Mouse (Mus musculus): ENCODE data around the gene Leng9. TPM values are rescaled to one million over a fixed set of nuclear protein-coding genes. Genes with fewer than 3 reads are reported as not detected.

Leng9 gene
- polyA plus RNA-seq, 1 experiment from 2014 or later = 4.8 TPM

DNA sequence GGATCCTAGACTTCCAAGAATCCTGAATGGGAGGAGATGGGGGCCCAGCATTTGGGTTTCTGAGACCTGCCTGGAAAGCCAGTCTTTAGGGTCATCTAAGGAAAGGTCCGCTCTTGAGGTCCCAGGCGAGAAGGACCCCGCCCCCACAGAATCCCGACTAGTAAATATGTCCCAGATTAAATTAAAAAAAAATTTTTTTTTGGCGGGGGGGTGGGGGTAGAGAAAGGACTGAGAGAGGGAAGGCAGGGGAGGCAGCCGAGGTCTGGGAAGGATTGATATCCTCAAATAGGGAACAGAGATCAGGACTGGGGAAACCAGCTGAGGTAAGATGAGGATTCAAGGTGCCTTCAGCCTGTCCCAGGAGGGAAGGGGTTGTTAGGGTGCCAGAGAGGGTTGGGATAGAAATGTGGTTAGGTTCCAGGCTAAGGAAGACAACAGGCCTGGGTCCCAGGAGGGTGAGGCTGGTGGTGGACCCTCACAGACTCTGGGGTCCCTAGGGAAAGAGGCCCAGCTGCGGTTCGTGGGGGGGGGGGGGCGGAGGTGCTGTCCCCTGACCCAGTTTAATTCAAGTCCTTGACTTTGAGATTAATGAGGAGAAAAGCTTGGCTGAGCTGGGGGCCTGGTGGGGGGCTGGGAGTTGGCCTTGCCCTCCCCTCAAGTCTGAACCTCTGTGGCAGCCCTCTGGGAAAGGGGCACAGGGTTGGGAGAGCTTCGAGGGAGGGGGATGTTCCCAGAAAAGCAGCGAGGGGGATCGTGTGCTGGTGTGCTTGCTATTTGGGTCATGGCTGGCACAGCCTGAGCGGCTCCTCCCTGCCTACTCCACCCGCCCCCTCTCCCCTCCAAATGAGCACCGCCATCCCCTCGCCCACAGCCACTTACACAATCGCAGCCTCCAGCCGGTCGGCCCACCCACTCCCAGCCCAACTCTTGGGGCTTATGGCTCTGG lies 29.9 kb downstream of the Leng9 start:
- ATAC-seq (ENCODE audit: insufficient read depth, low FRiP score, low read depth) = no peak
- H3K27me3 ChIP-seq (replicated peaks) = peaks cover 13% of the 10 kb centered on the region
- H3K4me3 ChIP-seq (replicated peaks) = peak overlapping the region; percentile 48
- H3K9ac ChIP-seq = peak overlapping the region; percentile 34; the same call in 1 of the 2 replicates
- no peaks in the 10 kb centered on the region for H3K9me3 ChIP-seq
- H3K4me2 ChIP-seq = peak overlapping the region; percentile 78
- peaks cover 11% of the 10 kb centered on the region; the same call in 1 of the 2 replicates for H3K4me1 ChIP-seq
- WGBS = 21% methylated on average over 17 of the region's 19 CpGs
- no peak overlapping the region for H3K27ac ChIP-seq
- H3K36me3 ChIP-seq = no peaks in the 10 kb centered on the region

DNA sequence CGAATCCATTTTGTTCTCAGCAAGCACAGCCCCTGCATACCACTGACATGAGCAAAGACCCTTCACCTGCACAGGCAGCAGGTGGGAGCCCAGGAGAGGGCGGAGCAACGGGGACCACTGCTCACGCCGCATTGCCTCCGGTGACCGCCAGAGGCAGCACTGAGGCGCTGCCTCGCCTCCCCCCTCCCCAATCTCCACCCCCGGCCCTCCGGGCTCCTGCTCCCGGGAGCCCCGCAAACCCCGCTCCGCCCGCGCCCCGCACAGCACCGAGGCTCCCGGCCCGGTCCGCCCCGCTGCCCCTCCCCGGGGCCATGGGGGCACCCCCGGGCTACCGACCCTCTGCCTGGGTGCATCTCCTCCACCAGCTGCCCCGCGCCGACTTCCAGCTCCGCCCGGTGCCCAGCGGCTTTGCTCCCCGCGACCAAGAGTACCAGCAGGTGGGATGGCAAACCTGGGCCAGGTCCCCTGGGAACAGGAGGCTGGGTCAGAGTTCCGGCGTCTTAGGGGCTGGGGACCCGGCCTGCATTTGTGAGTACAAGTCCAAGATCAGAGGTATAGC lies 30.8 kb downstream of the Leng9 start, which contains the start of gene Ttyh1:
Gene Ttyh1 (plus strand): TSS at position 65 of the 559 bp plus-strand sequence.
- Histone ChIP-seq H3K4me2 (peak within 1 kb of the TSS; percentile 78), H3K9ac (peak within 1 kb of the TSS; percentile 34), H3K27me3 (replicated peaks) (peaks cover 13% of the 10 kb centered on the region), H3K4me1 (peaks cover 8% of the 10 kb centered on the region; the same call in 1 of the 2 replicates), H3K36me3 (no peaks in the 10 kb centered on the region), H3K9me3 (no peaks in the 10 kb centered on the region), H3K4me3 (replicated peaks) (peak within 1 kb of the TSS; percentile 48), H3K27ac (no peak within 1 kb of the TSS)
- no peak for ATAC-seq (ENCODE audit: insufficient read depth, low FRiP score, low read depth)
- under 1% methylated on average over 37 of the region's 37 CpGs for WGBS

DNA sequence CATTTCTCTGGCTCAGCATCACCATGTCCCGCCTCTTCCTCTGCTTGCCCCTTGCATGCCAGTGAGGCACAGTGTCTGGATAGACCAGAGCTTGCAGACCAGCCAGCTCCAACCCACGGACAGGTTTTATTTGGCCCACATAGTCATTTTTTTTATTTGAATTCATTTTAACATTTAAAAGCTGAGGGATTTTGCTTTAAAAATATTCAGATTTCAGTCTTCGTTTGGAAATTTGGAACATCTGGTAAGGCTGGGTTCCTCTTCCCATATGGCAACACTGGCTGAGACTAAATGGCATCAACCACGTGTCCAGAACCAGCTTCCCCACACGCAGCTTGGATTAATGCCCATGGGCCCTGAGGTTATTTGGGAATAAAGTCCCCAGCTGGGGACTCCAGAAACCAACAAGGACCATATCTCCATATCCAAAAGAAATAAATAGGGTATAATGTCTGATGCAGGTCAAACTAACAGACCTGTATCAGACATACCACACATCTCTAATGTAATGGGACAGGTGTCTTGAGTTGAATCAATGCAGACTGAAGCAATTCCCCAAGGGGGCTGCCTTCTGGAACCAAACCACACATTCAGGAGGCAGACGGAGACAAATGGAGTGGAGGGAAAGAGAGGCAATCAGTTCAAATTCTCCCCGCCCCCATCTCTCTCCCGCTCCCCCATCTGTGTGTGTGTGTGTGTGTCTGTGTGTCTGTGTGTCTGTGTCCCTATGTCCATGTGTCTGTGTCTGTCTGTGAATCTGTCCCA lies 32.9 kb downstream of the Leng9 start:
- Histone ChIP-seq H3K9ac (no peak overlapping the region), H3K36me3 (no peaks in the 10 kb centered on the region), H3K9me3 (no peaks in the 10 kb centered on the region), H3K4me1 (0 out of 2 replicates have a peak, but pooled peaks cover 5% of the 10 kb centered on the region), H3K27me3 (replicated peaks) (peaks cover 13% of the 10 kb centered on the region), H3K4me3 (replicated peaks) (no peak overlapping the region), H3K27ac (no peak overlapping the region), H3K4me2 (no peak overlapping the region)
- ATAC-seq (ENCODE audit: insufficient read depth, low FRiP score, low read depth) = no peak
- 72% methylated on average over 8 of the region's 8 CpGs for WGBS

DNA sequence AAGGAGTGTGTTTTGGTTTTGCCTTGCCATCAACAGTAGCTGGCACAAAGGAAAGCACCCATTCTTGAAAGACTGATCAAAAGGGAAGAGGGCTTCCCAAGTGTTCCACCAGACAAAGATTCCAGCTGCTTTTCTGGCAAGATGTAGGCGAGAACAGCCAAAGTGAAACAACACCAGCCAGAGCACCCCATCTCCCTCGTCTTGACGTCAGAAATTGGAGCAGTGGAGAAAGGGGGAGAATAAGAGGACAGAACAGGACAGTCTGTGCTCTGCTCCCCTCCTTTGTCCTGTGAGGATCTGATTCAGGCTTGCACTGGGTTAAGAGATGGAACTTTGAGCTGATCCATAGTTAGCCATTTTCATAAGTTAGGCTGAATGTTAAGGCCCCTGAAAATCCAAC lies 38.4 kb downstream of the Leng9 start:
- Histone ChIP-seq H3K27ac (no peak overlapping the region), H3K36me3 (no peaks in the 10 kb centered on the region), H3K4me3 (replicated peaks) (no peak overlapping the region), H3K27me3 (replicated peaks) (no peaks in the 10 kb centered on the region), H3K9me3 (no peaks in the 10 kb centered on the region), H3K9ac (no peak overlapping the region), H3K4me2 (no peak overlapping the region), H3K4me1 (no peaks in the 10 kb centered on the region)
- no peak for ATAC-seq (ENCODE audit: insufficient read depth, low FRiP score, low read depth)
- 61% methylated on average over 3 of the region's 3 CpGs for WGBS

DNA sequence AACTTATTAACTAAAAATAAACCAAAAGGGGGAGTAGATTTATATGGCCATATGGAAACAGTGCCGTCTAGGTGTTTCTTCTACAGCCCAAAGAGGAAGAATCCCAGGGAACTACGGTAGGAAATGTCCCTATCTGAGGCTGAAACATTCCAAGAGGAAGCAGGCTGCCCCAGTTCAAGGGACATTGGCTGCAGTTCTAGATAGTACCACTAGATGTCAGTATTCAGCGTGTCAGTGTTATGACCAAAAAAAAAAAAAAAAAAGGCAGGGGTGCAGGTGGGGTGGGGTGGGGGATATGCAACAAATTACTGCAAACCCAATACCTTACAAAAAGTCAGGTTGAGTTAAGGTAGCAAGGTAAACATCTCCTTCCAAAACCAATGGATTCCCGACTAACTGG lies 46.8 kb downstream of the Leng9 start:
- 21% methylated on average over 4 of the region's 4 CpGs for WGBS
- no peak overlapping the region for H3K4me2 ChIP-seq
- ATAC-seq (ENCODE audit: insufficient read depth, low FRiP score, low read depth) = no peak
- H3K4me1 ChIP-seq = no peaks in the 10 kb centered on the region
- H3K36me3 ChIP-seq = no peaks in the 10 kb centered on the region
- H3K27ac ChIP-seq = no peak overlapping the region
- H3K9ac ChIP-seq = no peak overlapping the region
- no peaks in the 10 kb centered on the region for H3K9me3 ChIP-seq
- H3K27me3 ChIP-seq (replicated peaks) = no peaks in the 10 kb centered on the region
- H3K4me3 ChIP-seq (replicated peaks) = no peak overlapping the region

DNA sequence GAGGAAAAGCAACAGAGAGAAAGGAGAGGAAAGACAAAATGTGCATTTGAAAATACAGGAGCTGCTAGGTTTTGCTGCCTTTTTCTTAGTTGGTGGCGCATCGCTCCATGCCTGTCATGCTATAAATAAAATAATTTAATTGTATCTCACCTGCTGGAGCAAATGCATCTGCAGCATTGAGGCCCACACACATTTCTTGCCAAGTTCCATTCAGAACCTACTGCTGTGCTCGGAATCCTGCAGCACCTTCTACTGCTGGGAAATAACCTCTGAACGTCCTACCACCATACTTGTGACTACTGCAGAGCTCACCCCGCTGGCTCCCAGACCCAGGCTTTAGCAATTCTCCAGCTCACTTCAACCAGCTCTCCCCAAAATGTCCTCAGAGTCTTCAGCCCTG lies 49.0 kb downstream of the Leng9 start:
- Histone ChIP-seq H3K36me3 (no peaks in the 10 kb centered on the region), H3K4me2 (no peak overlapping the region), H3K27ac (no peak overlapping the region), H3K9ac (no peak overlapping the region), H3K9me3 (no peaks in the 10 kb centered on the region), H3K4me1 (no peaks in the 10 kb centered on the region), H3K4me3 (replicated peaks) (no peak overlapping the region), H3K27me3 (replicated peaks) (no peaks in the 10 kb centered on the region)
- 82% methylated on average over 5 of the region's 5 CpGs for WGBS
- ATAC-seq (ENCODE audit: insufficient read depth, low FRiP score, low read depth) = no peak

DNA sequence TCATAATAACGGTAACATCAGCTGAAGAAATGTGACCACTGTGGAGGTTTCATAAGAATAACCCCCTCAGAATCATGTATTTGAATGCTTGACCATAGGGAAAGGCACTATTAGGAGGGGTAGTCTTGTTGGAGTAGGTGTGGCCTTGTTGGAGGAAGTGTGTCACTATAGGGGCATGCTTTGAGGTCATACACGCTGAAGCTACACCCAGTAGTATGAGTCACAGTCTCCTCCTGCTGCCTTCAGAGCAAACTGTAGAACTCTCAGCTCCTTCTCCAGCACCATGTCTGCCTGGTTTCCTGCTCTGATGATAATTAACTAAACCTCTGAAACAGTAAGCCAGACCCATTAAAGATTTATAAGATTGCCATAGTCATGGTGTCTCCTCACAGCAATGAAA lies 51.3 kb downstream of the Leng9 start:
- no peak overlapping the region for H3K4me2 ChIP-seq
- 68% methylated on average over 2 of the region's 2 CpGs for WGBS
- no peaks in the 10 kb centered on the region for H3K9me3 ChIP-seq
- ATAC-seq (ENCODE audit: insufficient read depth, low FRiP score, low read depth) = no peak; the same call in 1 of the 2 replicates
- H3K4me1 ChIP-seq = no peaks in the 10 kb centered on the region
- no peaks in the 10 kb centered on the region for H3K27me3 ChIP-seq (replicated peaks)
- H3K27ac ChIP-seq = no peak overlapping the region
- no peak overlapping the region for H3K4me3 ChIP-seq (replicated peaks)
- no peaks in the 10 kb centered on the region for H3K36me3 ChIP-seq
- no peak overlapping the region for H3K9ac ChIP-seq

DNA sequence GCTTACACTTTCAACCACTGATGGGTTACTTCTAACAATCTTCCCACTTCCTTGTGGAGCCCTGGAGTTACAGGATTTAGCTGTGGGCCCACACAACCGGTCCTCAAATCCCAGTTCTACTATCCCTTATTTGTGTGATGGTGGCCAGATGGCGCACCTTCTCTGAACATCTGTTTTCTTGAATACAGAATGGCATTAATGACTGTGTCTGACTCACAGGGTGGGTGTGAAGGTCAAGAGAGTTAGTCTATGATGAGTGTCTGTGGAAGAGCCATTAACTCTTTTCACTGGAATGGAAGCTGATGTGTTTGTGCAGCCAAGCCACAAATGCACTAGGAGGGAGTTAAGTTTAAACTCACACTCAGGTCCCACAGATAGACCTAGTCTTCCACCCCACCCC lies 51.9 kb downstream of the Leng9 start:
- no peak overlapping the region for H3K4me3 ChIP-seq (replicated peaks)
- H3K27ac ChIP-seq = no peak overlapping the region
- ATAC-seq (ENCODE audit: insufficient read depth, low FRiP score, low read depth) = no peak
- no peaks in the 10 kb centered on the region for H3K4me1 ChIP-seq
- H3K9ac ChIP-seq = no peak overlapping the region
- H3K36me3 ChIP-seq = no peaks in the 10 kb centered on the region
- H3K9me3 ChIP-seq = no peaks in the 10 kb centered on the region
- H3K27me3 ChIP-seq (replicated peaks) = no peaks in the 10 kb centered on the region
- no peak overlapping the region for H3K4me2 ChIP-seq
- WGBS = 73% methylated on average over 2 of the region's 2 CpGs

Other genes with a start within 250 kb of the Leng9 start
- gene Lilra6, start 234.9 kb downstream of the Leng9 start, polyA plus RNA-seq (2015; fragmentation: Nextera tagmentation; extraction: Ambion mirVana) = 0.72 and 1.2 TPM in 2 replicates
- 2.1 and 2.2 TPM in 2 replicates for gene Lair1, start 87.2 kb downstream of the Leng9 start, polyA plus RNA-seq (2015; fragmentation: Nextera tagmentation; extraction: Ambion mirVana)
- gene Ttyh1, start 31.0 kb downstream of the Leng9 start, polyA plus RNA-seq (2015; fragmentation: Nextera tagmentation; extraction: Ambion mirVana) = 12.7 and 15.1 TPM in 2 replicates
- gene Leng8, start 13.3 kb downstream of the Leng9 start, polyA plus RNA-seq (2015; fragmentation: Nextera tagmentation; extraction: Ambion mirVana) = 52.6 and 67.4 TPM in 2 replicates
- 67.0 and 73.0 TPM in 2 replicates for gene Cdc42ep5, start 14.5 kb upstream of the Leng9 start, polyA plus RNA-seq (2015; fragmentation: Nextera tagmentation; extraction: Ambion mirVana)
- gene Lilra5, start 87.4 kb upstream of the Leng9 start, polyA plus RNA-seq (2015; fragmentation: Nextera tagmentation; extraction: Ambion mirVana) = 0.08 and 0.15 TPM in 2 replicates
- 0.12 TPM in 1 of 2 replicates, not detected in the other for gene Ncr1, start 187.3 kb upstream of the Leng9 start, polyA plus RNA-seq (2015; fragmentation: Nextera tagmentation; extraction: Ambion mirVana)
- gene Gp6, start 247.4 kb upstream of the Leng9 start, polyA plus RNA-seq (2015; fragmentation: Nextera tagmentation; extraction: Ambion mirVana) = 0.22 TPM in 1 of 2 replicates, not detected in the other

Data from stomach, embryonic 15.5 days (tissue).